Mouse (Mus musculus): ENCODE results near the gene 4933415A04Rik.

GRCm38 (mm10) chr11:43543711-43544466 is 43.0 kb upstream of the 4933415A04Rik start:
- TF ChIP-seq POLR2A (IDR thresholded peaks at IDR 0.05; ENCODE audit: low read depth, low read length), result no peak
- TF ChIP-seq CTCF (IDR thresholded peaks at IDR 0.05; ENCODE audit: extremely low read depth, insufficient read depth, insufficient read length, insufficient replicate concordance), result no peak
